Mouse (Mus musculus) retina, embryonic 14.5 days (tissue): Measurements from ENCODE around the gene Vinac1.

Experiments used
- DNase-seq: peaks from one replicate; pipeline ENCODE4 v3.0.0-alpha.2; 2015; ENCODE audit warnings: low spot score

The Vinac1 gene

DNA sequence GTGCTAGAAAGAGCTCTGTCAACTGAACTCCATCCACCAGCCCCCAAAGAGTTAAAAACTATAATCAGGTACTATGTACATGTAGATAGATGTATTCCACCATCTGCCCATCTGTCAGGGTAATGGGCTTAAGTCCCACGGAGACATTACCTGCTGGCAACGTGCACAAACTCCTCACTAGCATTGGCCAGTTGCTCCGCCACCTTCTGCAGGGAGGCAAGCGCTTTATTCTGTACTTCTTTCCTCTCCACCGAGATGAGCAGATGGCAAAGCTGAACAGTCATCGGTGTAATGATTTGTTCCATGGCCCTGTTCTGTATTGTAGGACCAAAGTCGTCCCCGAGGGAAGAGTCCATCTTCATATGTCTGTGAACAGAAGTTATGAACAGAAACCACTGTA lies at the start of gene Vinac1:
TSS of gene Vinac1 (minus strand) at position 362 of the 400 bp plus-strand sequence.
- no peak for DNase-seq

DNA sequence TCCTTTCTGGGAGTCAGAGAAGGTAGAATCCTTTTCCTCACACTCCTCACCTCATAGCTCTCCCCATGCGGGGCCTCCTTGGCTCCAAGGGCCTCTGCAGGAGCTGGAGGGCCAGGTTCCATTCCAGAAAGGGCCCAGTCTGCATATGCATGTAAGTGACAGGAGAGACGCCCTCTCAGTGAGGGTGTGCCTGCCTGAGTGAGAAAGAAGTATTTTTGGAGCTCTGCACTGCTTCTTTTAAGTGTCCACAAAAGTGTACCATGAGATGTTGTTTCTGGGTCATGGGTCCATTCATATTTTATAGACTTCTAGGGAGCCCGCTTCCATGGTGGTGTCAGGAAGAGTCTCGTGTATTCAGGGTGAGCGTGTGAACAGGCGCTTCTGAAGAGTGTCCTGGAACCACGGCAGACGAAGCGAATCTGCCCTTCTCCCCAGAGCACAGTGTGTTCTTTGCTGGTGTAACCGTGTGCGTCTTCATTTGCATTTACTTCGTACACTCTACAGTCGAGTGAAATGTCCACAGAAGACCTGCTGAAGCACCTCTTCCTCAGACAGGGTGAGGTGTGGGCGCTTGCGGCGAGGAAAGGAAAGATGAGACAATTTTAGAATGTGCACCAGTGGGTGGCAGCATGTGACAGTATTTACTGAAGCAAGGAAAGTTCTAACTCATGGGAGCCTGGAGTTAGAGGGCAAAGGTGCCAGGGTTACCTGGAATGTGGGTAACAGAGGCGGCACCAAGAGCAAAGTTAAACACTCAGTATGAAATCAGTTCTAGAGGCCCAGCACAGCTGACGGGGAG lies 46.2 kb upstream of the Vinac1 start:
- no peak for DNase-seq

DNA sequence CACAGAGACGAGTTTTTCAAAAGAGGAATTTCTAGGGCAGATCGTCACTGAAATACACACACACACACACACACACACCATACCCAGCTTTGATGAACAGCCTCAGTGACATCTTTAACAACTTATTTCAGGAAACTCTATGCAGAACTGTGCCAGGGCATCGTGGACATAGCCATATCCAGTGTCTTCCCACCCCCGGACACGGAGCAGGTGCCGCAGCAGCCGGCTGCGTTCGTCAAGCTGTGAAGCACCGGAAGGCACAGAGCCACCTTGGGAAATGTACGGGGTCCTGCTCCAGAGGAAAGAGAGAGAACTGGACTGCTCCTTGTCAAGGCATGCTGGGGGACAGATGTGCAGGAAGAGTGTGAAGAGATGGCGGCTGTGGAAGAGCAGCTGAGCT lies 44.8 kb upstream of the Vinac1 start:
- DNase-seq, result no peak

DNA sequence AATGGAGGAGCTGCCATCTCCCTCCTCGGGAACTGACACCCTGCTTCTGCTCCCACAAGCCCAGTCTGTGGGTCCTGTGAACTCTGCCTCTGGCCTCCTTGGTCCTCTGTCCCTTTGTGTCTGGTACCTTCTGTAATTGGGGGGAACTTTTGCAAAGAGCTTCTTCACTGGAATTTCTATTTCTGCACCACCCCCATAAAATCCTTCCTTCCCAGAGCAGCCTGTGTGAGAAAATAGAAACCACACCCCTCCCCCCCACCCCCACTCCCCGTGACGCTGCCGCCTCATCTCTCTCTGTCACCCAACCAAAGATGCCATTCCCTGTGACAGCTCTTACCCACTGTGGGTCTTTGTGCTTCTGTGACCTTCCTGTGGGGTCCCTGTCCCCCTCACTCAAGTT lies 42.4 kb upstream of the Vinac1 start:
- no peak for DNase-seq

DNA sequence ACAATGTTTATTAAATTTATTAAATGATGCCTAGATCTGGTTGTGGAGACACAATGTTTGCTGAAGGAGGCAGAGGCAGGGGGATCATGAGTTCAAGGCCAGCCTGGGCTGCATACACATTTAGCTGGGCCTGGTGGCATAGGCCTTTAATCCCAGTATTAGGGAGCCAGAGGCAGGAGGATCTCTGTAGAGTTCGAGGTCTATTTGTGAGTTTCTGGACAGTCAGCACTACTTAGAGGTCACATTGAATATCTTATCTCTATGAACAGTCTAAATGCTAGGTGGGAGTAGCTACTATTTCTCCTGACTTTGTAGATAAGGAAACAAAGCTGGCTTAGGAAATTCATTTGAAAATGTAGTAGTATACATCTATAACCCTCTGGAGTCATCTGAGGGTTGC lies 39.5 kb upstream of the Vinac1 start:
- DNase-seq, result no peak

DNA sequence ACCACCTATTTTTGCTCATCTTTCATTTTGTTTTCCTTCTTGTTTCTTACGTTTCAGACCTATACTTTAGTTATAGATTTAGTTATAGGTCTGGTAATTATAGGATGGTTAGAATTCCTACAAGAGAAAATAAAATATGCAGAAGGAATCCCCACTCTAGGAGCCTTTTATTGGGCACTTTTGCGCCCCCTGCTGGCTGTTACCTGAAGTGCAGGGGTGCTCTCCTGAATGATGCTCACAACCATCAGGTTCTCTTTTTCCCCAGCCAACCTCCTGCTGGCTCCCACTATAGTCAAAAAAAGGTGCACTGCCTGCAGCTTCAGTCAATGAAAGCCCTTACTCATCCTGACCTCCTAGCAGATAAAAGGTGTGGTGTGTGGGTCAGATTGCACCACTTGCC lies 37.0 kb upstream of the Vinac1 start:
- DNase-seq, result peak; percentile 77

DNA sequence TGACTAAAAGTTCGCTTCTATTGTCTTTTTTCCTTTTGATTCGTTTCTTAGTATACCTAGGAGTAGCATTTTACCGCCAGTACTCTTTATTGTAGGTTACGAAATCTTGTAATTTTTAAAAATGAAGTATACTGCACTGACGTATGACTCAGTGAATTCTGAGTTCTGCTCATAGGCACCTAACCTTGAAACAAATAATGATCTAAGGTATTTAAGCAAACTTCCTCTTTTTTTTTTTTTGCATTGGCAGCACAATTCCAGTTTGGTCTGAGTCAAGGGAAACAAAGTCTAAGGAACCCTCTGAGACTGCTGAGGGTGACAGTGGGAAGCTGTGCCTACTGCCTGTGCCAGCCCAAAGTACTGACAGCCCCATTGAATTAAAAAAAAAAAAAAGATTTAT lies 35.5 kb upstream of the Vinac1 start:
- no peak for DNase-seq

DNA sequence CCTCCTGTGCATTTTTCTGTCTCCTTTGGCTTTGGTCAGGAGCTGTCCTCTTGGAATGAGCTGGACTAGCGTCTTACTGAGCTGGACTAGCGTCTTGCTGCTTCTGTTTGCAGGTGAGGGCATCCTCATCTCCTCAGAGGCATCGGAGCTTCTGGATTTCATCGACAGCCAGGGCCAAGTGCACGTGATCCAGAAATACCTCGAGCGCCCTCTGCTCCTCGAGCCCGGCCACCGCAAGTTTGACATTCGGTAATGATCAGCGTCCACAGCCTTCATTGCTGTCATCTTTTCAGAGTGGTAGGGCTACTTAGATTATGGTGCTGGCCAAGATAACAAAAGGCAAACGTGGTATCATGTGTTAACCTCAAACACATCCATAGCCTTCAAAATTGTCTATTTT lies 33.1 kb upstream of the Vinac1 start:
- no peak for DNase-seq

DNA sequence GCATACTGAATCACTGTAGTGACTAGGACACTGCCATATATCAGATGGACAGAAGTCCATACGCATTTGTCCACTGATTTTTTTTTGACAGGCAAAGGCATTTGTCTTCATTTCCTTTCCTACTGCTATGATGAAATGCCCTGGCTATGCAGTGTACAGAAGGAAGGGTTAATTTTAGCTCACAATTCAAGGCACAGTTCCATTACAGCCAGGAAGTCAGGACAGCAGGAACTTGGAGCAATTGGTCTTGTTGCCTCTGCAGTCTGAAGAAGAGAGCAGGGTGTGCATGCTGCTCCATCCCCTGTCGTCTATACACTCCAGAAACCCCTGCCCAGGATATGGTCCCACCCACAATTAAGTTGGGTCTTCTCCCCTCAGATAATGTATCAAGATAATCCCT lies 31.2 kb upstream of the Vinac1 start:
- DNase-seq, result no peak

DNA sequence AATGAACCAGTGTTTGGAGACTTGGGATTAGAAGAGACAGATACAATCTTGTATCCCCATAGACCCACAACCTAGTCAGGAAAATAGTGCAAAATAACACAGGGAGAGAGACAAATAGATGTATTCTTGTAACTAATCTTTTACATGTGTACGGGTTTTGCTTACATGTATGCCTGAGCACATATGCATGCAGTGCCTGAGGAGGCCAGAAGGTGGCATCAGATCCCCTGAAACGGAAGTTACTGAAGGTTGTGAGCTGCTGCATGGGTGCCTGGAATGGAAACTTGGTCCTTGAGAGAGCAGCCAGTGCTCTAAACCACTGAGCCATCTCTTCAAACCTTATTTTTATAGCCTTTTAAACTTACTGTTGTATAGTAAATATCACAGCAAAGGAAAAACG lies 30.3 kb upstream of the Vinac1 start:
- DNase-seq, result no peak

DNA sequence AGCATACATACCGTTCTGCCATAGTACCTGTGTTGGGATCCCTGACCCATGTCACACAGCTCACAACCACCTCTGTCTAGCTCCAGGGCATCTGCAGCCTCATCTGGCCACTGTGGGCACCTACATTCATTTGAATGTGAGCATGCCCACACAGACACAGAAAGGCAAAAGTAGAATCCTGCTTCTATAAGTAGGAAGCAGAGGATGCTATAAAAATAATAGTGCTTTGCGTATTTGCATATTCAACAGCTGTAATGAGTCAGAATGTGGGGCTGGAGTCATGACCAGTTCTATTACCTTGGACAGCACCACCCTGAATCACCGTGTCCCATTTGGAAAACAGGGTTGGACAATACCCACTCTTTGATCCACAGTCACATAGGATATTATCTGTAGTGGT lies 22.3 kb upstream of the Vinac1 start:
- no peak for DNase-seq

DNA sequence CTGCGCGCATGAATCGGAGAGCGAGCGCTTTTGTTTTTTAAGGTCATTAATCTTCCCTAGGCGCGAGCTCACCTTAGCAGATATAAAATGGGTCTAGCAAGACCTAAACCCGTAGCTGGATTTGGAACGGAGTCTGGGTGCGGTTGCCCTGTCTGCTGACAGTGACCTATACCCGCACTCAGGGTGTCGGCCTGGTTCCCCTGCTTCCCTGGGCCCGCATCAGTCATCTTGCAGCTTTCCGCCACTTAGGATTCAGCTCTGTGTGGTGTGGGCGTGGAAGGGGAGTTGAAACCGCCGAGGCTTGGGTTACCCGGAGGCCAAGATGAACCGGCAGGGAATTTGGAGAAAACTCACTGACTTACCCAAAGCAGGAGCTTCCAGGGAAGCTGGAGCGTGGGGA lies 18.4 kb upstream of the Vinac1 start:
- peak; percentile 60 for DNase-seq

DNA sequence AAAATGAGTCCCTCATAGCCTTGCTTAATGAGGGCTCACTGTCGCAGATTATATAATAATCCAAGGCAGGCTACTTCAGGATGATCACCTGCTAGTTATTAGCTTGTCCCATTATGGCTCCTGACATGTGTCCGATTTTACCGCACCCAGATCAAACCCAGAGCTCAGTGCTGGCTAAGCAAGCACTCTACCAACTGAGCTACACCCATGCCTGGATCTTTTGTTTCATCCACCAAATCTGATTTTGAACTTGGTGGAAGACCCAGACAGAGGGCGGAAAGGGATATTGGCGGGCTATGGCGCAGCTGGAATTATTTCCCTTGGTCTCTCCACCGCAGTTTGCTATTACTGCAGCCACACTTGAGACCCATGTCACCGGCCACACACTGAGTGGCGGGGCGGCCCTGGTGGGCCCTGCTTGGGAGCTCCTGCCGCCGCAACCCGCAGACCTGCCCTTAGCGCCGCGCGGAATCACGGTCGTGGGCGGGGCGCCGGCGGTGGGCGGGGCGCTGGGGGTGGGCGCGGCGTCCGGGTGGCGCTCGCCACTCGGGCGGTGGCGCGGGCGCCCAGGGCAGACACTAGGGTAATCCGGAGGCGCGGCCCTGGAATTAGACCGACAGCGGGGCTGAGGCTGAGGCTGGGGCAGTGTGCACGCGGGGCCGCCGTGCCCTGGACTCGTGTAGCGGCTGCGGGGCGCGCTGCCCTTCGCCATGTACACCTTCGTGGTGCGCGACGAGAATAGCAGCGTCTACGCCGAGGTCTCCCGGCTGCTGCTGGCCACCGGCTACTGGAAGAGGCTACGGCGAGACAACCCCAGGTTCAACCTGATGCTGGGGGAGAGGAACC lies 17.7 kb upstream of the Vinac1 start, which contains the start of gene Ttl:
TSS of gene Ttl (plus strand) at position 506 of the 846 bp plus-strand sequence.
- DNase-seq, result peak; percentile 85

DNA sequence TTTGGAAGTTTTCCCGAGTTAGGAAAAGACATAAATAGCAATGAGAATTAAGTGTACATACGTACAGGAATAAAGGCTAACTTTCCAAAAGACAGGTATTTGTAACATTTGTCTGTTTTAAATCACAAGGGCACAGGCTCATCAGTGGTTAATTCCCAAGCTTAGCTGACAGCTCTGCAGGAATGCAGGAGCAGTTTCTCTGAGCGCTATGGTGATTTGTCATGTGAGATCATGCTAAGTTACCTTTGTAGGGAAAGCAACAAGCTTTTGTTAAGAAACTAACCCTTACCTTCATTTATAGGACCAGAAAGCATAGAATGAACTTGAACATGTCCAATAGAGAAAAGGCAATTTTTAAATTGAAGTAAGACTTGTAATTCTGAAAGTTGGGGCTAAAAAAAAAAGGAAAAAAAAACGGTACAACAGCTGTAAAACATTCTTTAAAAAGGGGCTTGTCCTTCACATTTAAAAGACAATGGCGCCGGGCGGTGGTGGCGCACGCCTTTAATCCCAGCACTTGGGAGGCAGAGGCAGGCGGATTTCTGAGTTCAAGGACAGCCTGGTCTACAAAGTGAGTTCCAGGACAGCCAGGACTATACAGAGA lies 13.6 kb upstream of the Vinac1 start:
- no peak for DNase-seq

DNA sequence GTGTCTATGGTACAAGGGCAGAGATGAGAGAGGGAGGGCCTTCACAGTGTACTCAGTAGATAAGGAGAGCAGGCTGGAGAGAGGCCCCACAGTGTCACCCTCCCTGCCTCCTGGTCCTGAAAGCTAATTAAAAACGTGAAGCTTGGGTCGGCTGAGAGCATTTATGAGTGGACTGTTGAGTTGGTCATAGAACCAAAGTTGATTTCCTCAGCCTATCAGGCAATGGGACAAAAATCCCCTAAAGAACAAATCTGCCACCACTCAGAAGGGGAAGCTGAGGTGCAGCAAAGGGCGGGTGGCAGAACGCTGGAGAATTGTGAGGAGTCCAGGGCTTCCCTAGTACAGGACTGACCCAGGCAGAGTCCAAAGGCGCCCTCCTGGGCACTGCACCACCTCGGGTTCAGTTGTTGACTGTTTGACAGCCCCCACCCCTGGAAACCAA lies 10.0 kb upstream of the Vinac1 start:
- no peak for DNase-seq

DNA sequence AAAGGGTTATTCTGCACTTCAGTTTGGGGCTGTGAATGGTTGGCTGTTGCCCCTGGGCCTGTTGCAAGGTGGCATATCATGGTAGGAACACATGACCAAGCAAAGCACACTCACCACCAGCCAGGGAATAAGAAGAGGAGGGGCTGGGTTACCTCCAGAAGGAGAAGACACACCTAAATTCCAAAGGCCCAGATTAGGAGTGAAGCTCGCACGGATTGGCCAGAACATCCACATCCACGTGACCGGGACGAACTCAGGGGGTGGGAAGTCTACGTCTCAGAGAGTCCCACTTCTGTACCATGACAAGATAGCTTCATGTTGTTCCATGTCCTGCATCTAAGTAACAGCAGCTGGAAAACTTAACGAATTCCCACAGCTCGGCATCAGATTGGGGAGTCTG lies 9.3 kb upstream of the Vinac1 start:
- no peak for DNase-seq

DNA sequence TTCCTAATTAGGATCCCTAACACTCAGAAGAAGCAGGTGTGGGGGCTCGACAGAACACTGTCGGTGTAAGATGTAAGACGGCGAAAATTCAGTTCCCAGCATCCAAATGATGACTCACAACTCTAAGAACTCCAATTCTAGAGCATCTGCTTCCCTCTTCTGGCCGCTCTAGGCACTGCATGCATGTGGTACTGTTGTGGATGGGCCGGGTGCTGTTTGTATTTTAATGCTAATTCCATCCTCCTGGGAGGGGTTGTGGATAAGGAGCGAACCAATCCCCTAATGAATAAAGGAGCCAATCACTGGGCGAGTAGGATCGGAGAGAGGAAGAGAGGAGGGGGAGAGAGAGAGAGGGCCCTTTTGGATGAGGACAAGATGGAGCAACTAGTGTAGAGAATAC lies 8.6 kb upstream of the Vinac1 start:
- DNase-seq, result peak; percentile 39

DNA sequence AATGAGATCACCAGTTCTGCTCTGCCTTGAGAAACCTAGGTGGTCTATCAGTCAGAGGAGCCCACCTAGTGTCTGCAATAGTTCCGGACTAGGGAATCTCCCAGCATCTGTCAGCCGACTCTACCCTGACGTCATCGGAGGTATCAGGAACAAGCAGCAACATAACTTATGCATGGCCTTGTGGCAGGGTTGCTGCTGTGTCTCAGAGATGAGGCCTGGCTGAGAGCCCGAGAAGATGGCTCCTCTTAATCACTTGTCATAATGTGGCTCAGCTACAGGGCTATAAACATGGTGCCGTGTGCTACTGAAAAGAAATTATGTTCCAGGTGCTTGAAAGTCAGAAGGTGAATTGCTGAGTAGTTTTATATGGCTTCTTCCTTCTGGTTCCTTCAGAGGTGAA lies 7.8 kb upstream of the Vinac1 start:
- no peak for DNase-seq

DNA sequence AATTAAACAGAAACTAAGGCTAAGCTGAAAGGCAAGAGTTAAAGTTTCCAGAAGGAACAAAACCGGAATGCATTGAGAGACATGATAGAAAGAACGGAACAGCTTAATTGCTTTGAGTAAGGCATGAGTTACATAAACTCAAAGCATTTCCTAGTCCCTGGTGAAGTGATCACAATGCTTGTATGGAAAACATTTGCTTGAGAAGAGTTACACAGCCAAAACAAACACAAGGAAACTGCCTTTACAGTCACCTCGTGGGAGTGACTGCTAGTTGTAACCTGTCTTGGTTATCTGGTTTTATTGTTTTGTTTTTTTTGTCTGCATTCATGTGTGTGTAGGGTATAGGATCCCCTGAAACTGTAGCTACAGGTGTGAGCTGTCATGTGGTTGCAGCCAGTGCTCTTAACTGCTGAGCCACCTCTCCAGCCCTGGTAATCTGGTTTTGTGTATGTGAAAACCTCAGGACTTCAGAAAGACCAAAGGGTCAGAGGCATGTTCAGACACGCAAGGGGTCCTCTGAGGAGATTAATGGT lies 4.5 kb upstream of the Vinac1 start:
- DNase-seq, result no peak

DNA sequence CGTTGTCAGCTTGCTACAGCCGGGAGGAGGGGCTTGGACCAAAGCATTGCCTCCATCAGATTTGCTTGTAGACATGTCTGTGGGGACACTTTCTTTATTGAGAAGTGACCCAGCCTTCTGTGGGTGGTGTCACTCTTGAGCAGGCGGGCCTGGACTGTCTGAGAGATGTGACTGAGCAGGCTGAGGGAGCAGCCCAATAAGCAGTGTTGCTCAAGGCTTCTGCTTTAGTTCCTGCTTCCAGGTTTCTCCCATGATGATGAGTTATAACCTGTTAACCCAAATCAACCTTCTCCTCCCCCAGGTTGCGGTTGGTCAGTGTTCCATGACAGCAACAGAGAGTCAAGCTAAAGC lies 1.2 kb downstream of the Vinac1 start:
- no peak for DNase-seq

DNA sequence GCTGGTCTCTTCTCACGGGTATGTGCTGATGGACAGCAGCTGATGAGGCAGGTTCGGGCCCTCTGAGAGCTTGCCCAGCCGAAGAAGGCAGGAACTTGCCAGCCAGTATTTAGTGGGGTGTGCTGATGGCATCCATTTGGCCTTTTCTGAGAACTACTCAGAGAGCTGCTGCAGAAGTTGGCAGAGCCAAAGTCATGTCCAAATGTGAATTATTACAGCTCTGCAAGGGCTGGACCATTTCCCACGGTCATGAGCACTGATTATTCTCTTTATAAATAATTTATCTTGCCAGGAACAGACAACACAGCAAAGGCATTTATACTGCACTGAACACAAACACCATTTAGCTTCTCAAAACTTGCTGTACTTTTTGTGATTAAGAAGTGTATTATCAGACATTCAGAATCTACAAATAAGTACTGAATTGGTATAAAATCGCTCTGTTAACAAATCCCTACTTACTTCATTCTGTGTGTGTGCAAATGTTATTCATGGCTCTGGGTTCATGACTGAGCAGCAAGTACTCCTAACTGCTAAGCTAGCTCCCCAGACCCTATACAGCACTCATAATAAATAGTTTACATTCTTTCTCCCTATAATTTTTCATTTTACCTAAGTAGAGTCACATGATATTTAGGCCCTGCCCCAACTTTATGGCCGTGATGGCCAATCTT lies 1.7 kb downstream of the Vinac1 start:
- no peak for DNase-seq

DNA sequence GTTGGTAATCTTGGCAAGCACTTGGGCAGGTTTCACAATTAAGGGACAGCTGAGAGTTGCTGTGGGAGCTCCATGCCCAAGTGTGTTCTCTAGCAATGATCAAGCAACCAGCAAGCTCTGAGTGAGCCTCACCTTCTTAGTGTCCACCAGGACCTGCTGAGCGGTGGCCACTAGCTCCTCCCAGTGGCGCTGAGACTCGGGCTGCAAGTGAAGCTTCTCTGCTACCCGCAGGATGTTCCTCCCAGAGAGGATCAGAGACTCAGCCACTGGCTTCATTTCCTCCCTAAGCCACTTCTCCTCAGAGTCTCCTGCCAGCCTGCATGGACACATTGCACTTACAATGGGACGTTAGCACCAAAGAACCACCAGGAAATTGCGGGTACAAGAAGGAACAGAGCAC lies 7.4 kb downstream of the Vinac1 start:
- peak; percentile 11 for DNase-seq
